Mouse (Mus musculus) midbrain, embryonic 16.5 days (tissue): ENCODE measurements around the gene Axin2. TPM values are rescaled to one million over a fixed set of nuclear protein-coding genes. Genes with fewer than 3 reads are reported as not detected.

Experiments
- polyA plus RNA-seq: library from polyadenylated mRNA; unstranded; fragments of >200 nt; fragmentation: Nextera tagmentation; extraction: Ambion mirVana; gene quantifications from 2 replicates; pipeline ENCODE4 v1.2.1, GENCODE M21; 2015

Axin2 gene
- polyA plus RNA-seq, 1 experiment from 2014 or later = 9.3 TPM

Other genes with a start within 250 kb of the Axin2 start
- gene E030025P04Rik, start 224.0 kb downstream of the Axin2 start, polyA plus RNA-seq = 0.20 TPM in 1 of 2 replicates, not detected in the other